Mouse (Mus musculus) splenic B cell, adult 2 months (primary cell): ENCODE measurements around the gene Dtx2.
"Not testable (repeated sequence)": the region's sequence is repeated elsewhere in the genome, so short reads cannot be mapped to it uniquely, and the experiment has no call there.

ENCODE experiments used
- DNase-seq: peaks from one replicate; pipeline ENCODE4 v3.0.0-alpha.2; 2011; ENCODE audit warnings: low read depth, low spot score
- H3K27me3 ChIP-seq: 2 replicates; pipeline ENCODE4 v1.6.1; 2012; ENCODE audit warnings: mild to moderate bottlenecking, low read length, moderate library complexity, mixed read lengths; ENCODE audit not compliant: control insufficient read depth, poor library complexity, insufficient read depth, severe bottlenecking
- H3K36me3 ChIP-seq: 2 replicates; pipeline ENCODE4 v1.6.1; 2012; ENCODE audit warnings: mild to moderate bottlenecking, low read length, moderate library complexity, mixed read lengths; ENCODE audit not compliant: control insufficient read depth, poor library complexity, insufficient read depth, severe bottlenecking

Dtx2 gene

GRCm38 (mm10) chr5:136027612-136028311 lies 33.2 kb downstream of the Dtx2 start:
- H3K36me3 ChIP-seq: peaks cover 6% of the 10 kb centered on the region
- no peaks in the 10 kb centered on the region for H3K27me3 ChIP-seq
- DNase-seq: no peak

GRCm38 (mm10) chr5:136034868-136035267 lies 40.3 kb downstream of the Dtx2 start:
- no peak for DNase-seq
- no peaks in the 10 kb centered on the region for H3K27me3 ChIP-seq

GRCm38 (mm10) chr5:136035285-136035684 lies 40.7 kb downstream of the Dtx2 start:
- no peaks in the 10 kb centered on the region for H3K27me3 ChIP-seq
- DNase-seq: no peak
- H3K36me3 ChIP-seq: peaks cover 5% of the 10 kb centered on the region

More at GRCm38 (mm10) chr5:136034868-136035267, 40.3 kb downstream of the Dtx2 start:
- peaks cover 5% of the 10 kb centered on the region for H3K36me3 ChIP-seq

- H3K27me3 ChIP-seq: no peaks in the 10 kb centered on the region
- DNase-seq: no peak
- 0 out of 2 replicates have a peak, but pooled peaks cover 1% of the 10 kb centered on the region for H3K36me3 ChIP-seq
These were observed 42.1 kb downstream of the Dtx2 start for GRCm38 (mm10) chr5:136036667-136037066.

- Histone ChIP-seq H3K36me3 (no peaks in the 10 kb centered on the region), H3K27me3 (no peaks in the 10 kb centered on the region)
- no peak for DNase-seq
These were observed 43.9 kb downstream of the Dtx2 start, which contains the start of gene Upk3b for GRCm38 (mm10) chr5:136038258-136039214. Upk3b (plus strand) TSS chr5:136038496.

GRCm38 (mm10) chr5:136040210-136040609 lies 45.6 kb downstream of the Dtx2 start:
- peak; percentile 76 for DNase-seq
- Histone ChIP-seq H3K27me3 (no peaks in the 10 kb centered on the region), H3K36me3 (no peaks in the 10 kb centered on the region)

- Histone ChIP-seq H3K27me3 (no peaks in the 10 kb centered on the region), H3K36me3 (no peaks in the 10 kb centered on the region)
- DNase-seq: peak; percentile 44
These were observed 46.7 kb downstream of the Dtx2 start for GRCm38 (mm10) chr5:136041260-136041659.

- Histone ChIP-seq H3K27me3 (no peaks in the 10 kb centered on the region), H3K36me3 (no peaks in the 10 kb centered on the region)
- DNase-seq: no peak
These were observed 47.1 kb downstream of the Dtx2 start for GRCm38 (mm10) chr5:136041666-136042065.

GRCm38 (mm10) chr5:136044865-136045264 lies 50.3 kb downstream of the Dtx2 start:
- Histone ChIP-seq H3K27me3 (no peaks in the 10 kb centered on the region), H3K36me3 (no peaks in the 10 kb centered on the region)
- peak; percentile 29 for DNase-seq

- peak; percentile 54 for DNase-seq
- Histone ChIP-seq H3K36me3 (no peaks in the 10 kb centered on the region), H3K27me3 (no peaks in the 10 kb centered on the region)
These were observed 50.8 kb downstream of the Dtx2 start for GRCm38 (mm10) chr5:136045408-136045807.

- no peaks in the 10 kb centered on the region for H3K36me3 ChIP-seq
- peak; percentile 84 for DNase-seq
- no peaks in the 10 kb centered on the region for H3K27me3 ChIP-seq
These were observed 51.4 kb downstream of the Dtx2 start for GRCm38 (mm10) chr5:136045987-136046386.

- not testable (repeated sequence) for H3K36me3 ChIP-seq, DNase-seq
These were observed 53.9 kb downstream of the Dtx2 start for GRCm38 (mm10) chr5:136048541-136048940.

GRCm38 (mm10) chr5:136049926-136050325 lies 55.3 kb downstream of the Dtx2 start:
- H3K36me3 ChIP-seq: no peaks in the 10 kb centered on the region
- DNase-seq: no peak
- H3K27me3 ChIP-seq: no peaks in the 10 kb centered on the region

More at GRCm38 (mm10) chr5:136048541-136048940, 53.9 kb downstream of the Dtx2 start:
- H3K27me3 ChIP-seq: not testable (repeated sequence)

- Histone ChIP-seq H3K27me3 (no peaks in the 10 kb centered on the region), H3K36me3 (no peaks in the 10 kb centered on the region)
- no peak for DNase-seq
These were observed 56.9 kb downstream of the Dtx2 start for GRCm38 (mm10) chr5:136051231-136052085.
